Mouse (Mus musculus): ENCODE measurements at regions not wholly inside any gene's neighbourhood (a gene's known extent, or its start where the extent isn't known, plus 50 kb on each side); places are given as distances from the start of the nearest gene placed in this dataset.

GRCm38 (mm10) chr3:8750858-8751257 lies 859.0 kb downstream of the Zfp704 start:
- TF ChIP-seq POLR2A (IDR thresholded peaks at IDR 0.05; ENCODE audit: extremely low read depth, insufficient read depth, low read length), result no peak
- TF ChIP-seq CTCF (IDR thresholded peaks at IDR 0.05; ENCODE audit: extremely low read depth, insufficient read depth, low read length), result no peak
